Comparison of ENCODE assay signal across 8 mouse cellular contexts in genomic region chr14:54640946-54641304, GRCm38 (mm10). TPM values are rescaled to one million over a fixed set of nuclear protein-coding genes. Genes with fewer than 3 reads are reported as not detected.
DNase-seq lines count a peak whose midpoint lies in the region; ATAC-seq and TF ChIP-seq lines count a peak whose summit lies in the region.

Gene Gm17606 (plus strand): TSS chr14:54640952.

- no peaks in the 10 kb centered on the region; the same call in 1 of the 2 replicates for H3K27me3 ChIP-seq in heart, embryonic 15.5 days
- no peaks in the 10 kb centered on the region for H3K27me3 ChIP-seq in Patski
- H3K27me3 ChIP-seq in hindbrain, embryonic 11.5 days (ENCODE audit: control insufficient read depth, insufficient read depth, low read length) = no peaks in the 10 kb centered on the region
- H3K27me3 ChIP-seq in midbrain, embryonic 11.5 days (ENCODE audit: control insufficient read depth, insufficient read depth, low read length) = no peaks in the 10 kb centered on the region

- WGBS in heart, embryonic 15.5 days = 2% methylated on average over 28 of the region's 28 CpGs
- under 1% methylated on average over 28 of the region's 28 CpGs for WGBS in hindbrain, embryonic 11.5 days
- 2% methylated on average over 19 of the region's 28 CpGs for WGBS in midbrain, embryonic 11.5 days

- in situ Hi-C loops in Patski (cut with MboI; ENCODE audit: low pct_unique_long_range_greater_than_20kb) = loop anchor here (5.0 to 10.0 kb wide), 2 partner anchors 114 to 416 kb away; no protein-coding TSS in a partner anchor

- ATAC-seq in heart, embryonic 15.5 days (replicated peaks; ENCODE audit: insufficient number of reproducible peaks, insufficient read depth, low FRiP score, low read depth) = no peak
- ATAC-seq in Patski = peak; percentile 0
- ATAC-seq in hindbrain, embryonic 11.5 days (ENCODE audit: low FRiP score) = peak; percentile 0; the same call in 1 of the 2 replicates
- ATAC-seq in midbrain, embryonic 11.5 days (ENCODE audit: low FRiP score) = peak; percentile 38

- POLR2A ChIA-PET in Patski (lab: Charles Lee) = no interaction called here

- peak within 1 kb of the TSS; percentile 71 for H3K27ac ChIP-seq in heart, embryonic 15.5 days
- H3K27ac ChIP-seq in hindbrain, embryonic 11.5 days (ENCODE audit: low read depth, low read length) = peak within 1 kb of the TSS; percentile 79
- H3K27ac ChIP-seq in midbrain, embryonic 11.5 days (ENCODE audit: low read depth, low read length) = peak within 1 kb of the TSS; percentile 81

- H3K4me1 ChIP-seq in heart, embryonic 15.5 days (replicated peaks) = peaks cover 14% of the 10 kb centered on the region
- H3K4me1 ChIP-seq in hindbrain, embryonic 11.5 days (replicated peaks; ENCODE audit: control insufficient read depth, insufficient read depth, low read length) = peaks cover 4% of the 10 kb centered on the region
- H3K4me1 ChIP-seq in midbrain, embryonic 11.5 days (ENCODE audit: control insufficient read depth, insufficient read depth, low read length) = peaks cover 9% of the 10 kb centered on the region; the same call in 1 of the 2 replicates

- peak within 1 kb of the TSS; percentile 99 for H3K4me2 ChIP-seq in heart, embryonic 15.5 days
- H3K4me2 ChIP-seq in hindbrain, embryonic 11.5 days (replicated peaks; ENCODE audit: low read depth, low read length) = peak within 1 kb of the TSS; percentile 86
- peak within 1 kb of the TSS; percentile 94 for H3K4me2 ChIP-seq in midbrain, embryonic 11.5 days

- peak within 1 kb of the TSS; percentile 67 for H3K4me3 ChIP-seq in heart, embryonic 15.5 days
- H3K4me3 ChIP-seq in hindbrain, embryonic 11.5 days (ENCODE audit: low read depth, low read length) = peak within 1 kb of the TSS; percentile 74
- peak within 1 kb of the TSS; percentile 74 for H3K4me3 ChIP-seq in midbrain, embryonic 11.5 days (ENCODE audit: low read depth, low read length)

- no peak for TF ChIP-seq CTCF in Patski (IDR thresholded peaks at IDR 0.05)

- no peaks in the 10 kb centered on the region for H3K9me3 ChIP-seq in heart, embryonic 15.5 days (replicated peaks)
- no peaks in the 10 kb centered on the region for H3K9me3 ChIP-seq in hindbrain, embryonic 11.5 days (ENCODE audit: control insufficient read depth, low read length)
- no peaks in the 10 kb centered on the region for H3K9me3 ChIP-seq in midbrain, embryonic 11.5 days (ENCODE audit: control insufficient read depth, low read length)

- DNase-seq in heart, postnatal 4 days = no peak
- DNase-seq in Patski (ENCODE audit: low read depth, low spot score) = no peak
- no peak for DNase-seq in hindbrain, embryonic 11.5 days (ENCODE audit: low spot score)
- DNase-seq in midbrain, embryonic 11.5 days (ENCODE audit: low spot score, missing footprints) = no peak
- DNase-seq in urinary bladder, postnatal 14 days (ENCODE audit: low spot score) = no peak
- no peak for DNase-seq in thymus, postnatal 25 days
- no peak for DNase-seq in B cell, adult 2 months

- CTCF ChIA-PET in Patski (lab: Charles Lee) = interaction anchor here (0.6 to 4.2 kb wide), 10 partner anchors 10 to 117 kb away, joined by 3 to 22 read pairs (median 4); partner anchors contain the start of gene Haus4

- H3K36me3 ChIP-seq in heart, embryonic 15.5 days = peaks cover 38% of the 10 kb centered on the region
- H3K36me3 ChIP-seq in hindbrain, embryonic 11.5 days (ENCODE audit: control insufficient read depth, insufficient read depth, low read length) = peaks cover 20% of the 10 kb centered on the region
- H3K36me3 ChIP-seq in midbrain, embryonic 11.5 days (ENCODE audit: control insufficient read depth, insufficient read depth, low read length) = peaks cover 32% of the 10 kb centered on the region

- H3K9ac ChIP-seq in heart, embryonic 15.5 days = peak within 1 kb of the TSS; percentile 92
- H3K9ac ChIP-seq in hindbrain, embryonic 11.5 days (ENCODE audit: low read depth, low read length) = peak within 1 kb of the TSS; percentile 98
- H3K9ac ChIP-seq in midbrain, embryonic 11.5 days (ENCODE audit: low read length) = peak within 1 kb of the TSS; percentile 96

RNA-seq across cellular contexts. Expression of gene Gm17606, which starts in this region (rescaled TPM):
- not detected in 2 replicates for polyA plus RNA-seq in heart, embryonic 15.5 days (2015; fragmentation: Nextera tagmentation; extraction: Ambion mirVana)
- not detected for total RNA-seq in heart, postnatal 4 days (2021)
- polyA plus RNA-seq in Patski (2021) = not detected
- not detected in 2 replicates for polyA plus RNA-seq in hindbrain, embryonic 11.5 days (2014; fragmentation: Nextera tagmentation; extraction: Ambion mirVana)
- polyA plus RNA-seq in midbrain, embryonic 11.5 days (2014; fragmentation: Nextera tagmentation; extraction: Ambion mirVana) = not detected in 2 replicates

Comparison
In these comparisons a context has a peak if more than half of its experiments do, and no peak if none do; other contexts are left out.
1. Peak in ATAC-seq in Patski; RNA of the gene not detected or under 1 TPM.
2. Peak in ATAC-seq, H3K4me3 ChIP-seq, H3K27ac ChIP-seq, H3K9ac ChIP-seq and H3K4me2 ChIP-seq in hindbrain, embryonic 11.5 days; RNA of the gene not detected or under 1 TPM.
3. Peak in ATAC-seq, H3K4me3 ChIP-seq, H3K27ac ChIP-seq, H3K9ac ChIP-seq and H3K4me2 ChIP-seq in midbrain, embryonic 11.5 days; RNA of the gene not detected or under 1 TPM.